18 mouse cellular contexts compared by ENCODE assay signal in the genomic region with DNA sequence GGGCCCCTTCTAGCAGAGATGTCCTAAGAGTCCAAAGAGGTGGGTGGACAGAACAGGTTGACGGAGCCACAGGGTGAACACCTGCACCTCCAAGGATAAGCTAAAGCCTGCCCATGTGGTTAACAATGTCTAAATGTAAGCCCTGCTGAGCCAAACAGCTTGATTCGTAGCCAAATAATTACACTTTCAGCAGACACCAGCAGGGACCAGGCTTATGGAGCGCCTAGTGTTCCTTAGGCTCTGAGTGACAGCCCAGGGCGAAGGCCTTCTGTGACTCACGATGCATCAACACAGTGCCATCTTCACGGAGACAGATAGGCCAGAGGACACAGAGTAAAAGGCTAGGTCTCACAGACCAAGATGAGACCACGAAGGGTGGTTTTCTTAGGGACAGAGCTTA. TPM values are rescaled to one million over a fixed set of nuclear protein-coding genes. Genes with fewer than 3 reads are reported as not detected.
A peak's percentile ranks its signal among the peaks of the same experiment; 100 is the strongest.
DNase-seq lines count a peak whose midpoint lies in the region; ATAC-seq and TF ChIP-seq lines count a peak whose summit lies in the region.
"Had no signal": no experiment of that assay in that cellular context is flagged by ENCODE, and none has a peak within 500 bp of the region (broad histone marks: within the 10 kb centered on the region; RNA-seq: fewer than 3 reads in every experiment).

No protein-coding gene starts in this region.

- H3K4me2 ChIP-seq in forebrain, embryonic 13.5 days, result no peak overlapping the region
- no peak overlapping the region for H3K4me2 ChIP-seq in liver, postnatal 0 days (ENCODE audit: low read depth, low read length)
- no peak overlapping the region for H3K4me2 ChIP-seq in liver, embryonic 11.5 days
- H3K4me2 ChIP-seq: heart, embryonic 13.5 days; liver, embryonic 12.5 days had no signal

- no peak for TF ChIP-seq EP300 in liver, postnatal 0 days (IDR thresholded peaks at IDR 0.05; ENCODE audit: low read depth)

- TF ChIP-seq CTCF in layer of hippocampus, adult 2 months (conservative IDR thresholded peaks at IDR 0.05), result peak; percentile 25
- no peak for TF ChIP-seq CTCF in liver, postnatal 0 days (IDR thresholded peaks at IDR 0.05; ENCODE audit: low read depth)

- DNase-seq in adrenal gland, adult 2 months, result peak; percentile 74
- DNase-seq in adrenal gland, postnatal 4 days (ENCODE audit: low spot score in 2 of 2), result no peak
- DNase-seq in layer of hippocampus, adult 2 months (ENCODE audit: low spot score in 2 of 2), result no peak
- DNase-seq in layer of hippocampus, postnatal 36 days, result no peak
- peak; percentile 17 to 28 for DNase-seq in cerebellum, adult 18-20 months
- DNase-seq in liver, postnatal 0 days, result no peak
- no peak for DNase-seq in liver, embryonic 11.5 days (ENCODE audit: low spot score)
- DNase-seq: kidney, postnatal 25 days; lung, postnatal 10 days; thymus, postnatal 25 days had no signal

- H3K4me3 ChIP-seq in layer of hippocampus, adult 2 months, result no peak overlapping the region
- no peak overlapping the region for H3K4me3 ChIP-seq in forebrain, embryonic 13.5 days
- no peak overlapping the region for H3K4me3 ChIP-seq in liver, postnatal 0 days (ENCODE audit: low read depth, low read length)
- no peak overlapping the region for H3K4me3 ChIP-seq in liver, embryonic 11.5 days (ENCODE audit: low read depth, low read length)
- H3K4me3 ChIP-seq: heart, embryonic 13.5 days; liver, embryonic 12.5 days; megakaryocyte, embryonic 14.5 days; myocyte had no signal

- peaks cover 77% of the 10 kb centered on the region for H3K4me1 ChIP-seq in forebrain, embryonic 13.5 days
- H3K4me1 ChIP-seq in liver, postnatal 0 days (ENCODE audit: insufficient read depth), result no peaks in the 10 kb centered on the region
- no peaks in the 10 kb centered on the region for H3K4me1 ChIP-seq in liver, embryonic 11.5 days (replicated peaks; ENCODE audit: control insufficient read depth, insufficient read depth, low read length)
- H3K4me1 ChIP-seq: liver, embryonic 12.5 days had no signal

- no peak overlapping the region for H3K9ac ChIP-seq in forebrain, embryonic 13.5 days
- no peak overlapping the region for H3K9ac ChIP-seq in liver, postnatal 0 days (replicated peaks)
- no peak overlapping the region for H3K9ac ChIP-seq in liver, embryonic 11.5 days (ENCODE audit: low read depth, low read length)
- H3K9ac ChIP-seq: heart, embryonic 13.5 days; liver, embryonic 12.5 days had no signal

- H3K27ac ChIP-seq in layer of hippocampus, adult 2 months, result no peak overlapping the region
- peak overlapping the region; percentile 85 for H3K27ac ChIP-seq in forebrain, embryonic 13.5 days
- no peak overlapping the region for H3K27ac ChIP-seq in liver, postnatal 0 days (ENCODE audit: low read depth)
- H3K27ac ChIP-seq in liver, embryonic 11.5 days (ENCODE audit: low read depth, low read length), result no peak overlapping the region
- H3K27ac ChIP-seq: heart, embryonic 13.5 days; liver, embryonic 12.5 days; stomach, postnatal 0 days had no signal

- H3K36me3 ChIP-seq in forebrain, embryonic 13.5 days (ENCODE audit: poor library complexity, severe bottlenecking), result no peaks in the 10 kb centered on the region
- H3K36me3 ChIP-seq in liver, postnatal 0 days (replicated peaks; ENCODE audit: insufficient read depth, low read length), result 0 out of 2 replicates have a peak, but pooled peaks cover 2% of the 10 kb centered on the region
- H3K36me3 ChIP-seq in liver, embryonic 11.5 days (ENCODE audit: control insufficient read depth, insufficient read depth, low read length), result no peaks in the 10 kb centered on the region

- no peaks in the 10 kb centered on the region for H3K9me3 ChIP-seq in forebrain, embryonic 13.5 days (replicated peaks)
- no peaks in the 10 kb centered on the region for H3K9me3 ChIP-seq in liver, postnatal 0 days (ENCODE audit: low read length)
- no peaks in the 10 kb centered on the region for H3K9me3 ChIP-seq in liver, embryonic 11.5 days (ENCODE audit: control insufficient read depth, low read length)
- H3K9me3 ChIP-seq: heart, embryonic 13.5 days; liver, embryonic 12.5 days; megakaryocyte, embryonic 14.5 days had no signal

- 0 out of 2 replicates have a peak, but pooled peaks have one; percentile 7 for ATAC-seq in forebrain, embryonic 13.5 days
- ATAC-seq in liver, postnatal 0 days, result no peak
- no peak for ATAC-seq in liver, embryonic 11.5 days (replicated peaks; ENCODE audit: low FRiP score)
- ATAC-seq: activated CD4-positive, CD25-positive, alpha-beta regulatory T cell, adult 4 months; intestine, postnatal 0 days; liver, embryonic 12.5 days had no signal

- WGBS in forebrain, embryonic 13.5 days, result 60% methylated on average over 7 of the region's 7 CpGs
- WGBS in liver, postnatal 0 days (ENCODE audit: insufficient replicate concordance), result 75% methylated on average over 7 of the region's 7 CpGs
- WGBS in liver, embryonic 11.5 days, result 87% methylated on average over 7 of the region's 7 CpGs

- H3K27me3 ChIP-seq in forebrain, embryonic 13.5 days, result no peaks in the 10 kb centered on the region
- no peaks in the 10 kb centered on the region for H3K27me3 ChIP-seq in liver, postnatal 0 days (ENCODE audit: insufficient read depth, low read length)
- H3K27me3 ChIP-seq in liver, embryonic 11.5 days (replicated peaks; ENCODE audit: control insufficient read depth, insufficient read depth, low read length), result no peaks in the 10 kb centered on the region
- H3K27me3 ChIP-seq: liver, embryonic 12.5 days had no signal

RNA-seq across cellular contexts. Expression of gene Slc25a51, which starts 20.9 kb away (rescaled TPM):
- total RNA-seq in adrenal gland, adult 2 months (2021), result 100 to 1,000 TPM; 298 to 434 TPM
- 136 and 197 TPM in 2 replicates for polyA plus RNA-seq in adrenal gland, adult 2 months (2012; rRNA removed)
- total RNA-seq in adrenal gland, postnatal 4 days (2021), result 100 to 1,000 TPM; 242 to 245 TPM
- total RNA-seq in layer of hippocampus, adult 2 months (2021), result 100 to 1,000 TPM; 141 to 144 TPM
- total RNA-seq in layer of hippocampus, postnatal 36 days (2021), result 100 to 1,000 TPM; 141 to 149 TPM
- 72.5 and 74.0 TPM in 2 replicates for polyA plus RNA-seq in forebrain, embryonic 13.5 days (2015; fragmentation: Nextera tagmentation; extraction: Ambion mirVana)
- 40.0 and 41.0 TPM in 2 replicates for polyA plus RNA-seq in liver, postnatal 0 days (2015; fragmentation: Nextera tagmentation; extraction: Ambion mirVana)
- 81.6 and 83.1 TPM in 2 replicates for polyA plus RNA-seq in liver, embryonic 11.5 days (2014; fragmentation: Nextera tagmentation; extraction: Ambion mirVana)

Comparison
In these comparisons a context has a peak if more than half of its experiments do, and no peak if none do; other contexts are left out.
1. DNase-seq: peak in adrenal gland, adult 2 months (single experiment) and cerebellum, adult 18-20 months (2 of 2); none in adrenal gland, postnatal 4 days (0 of 2), layer of hippocampus, adult 2 months (0 of 2), layer of hippocampus, postnatal 36 days (0 of 2), liver, postnatal 0 days (single experiment) and liver, embryonic 11.5 days (single experiment).